Mouse (Mus musculus): ENCODE results near the gene Fam227a. TPM values are rescaled to one million over a fixed set of nuclear protein-coding genes. Genes with fewer than 3 reads are reported as not detected.

Gene Fam227a
- 0.74 and 0.90 TPM in 2 replicates for polyA plus RNA-seq (2015; fragmentation: Nextera tagmentation; extraction: Ambion mirVana)

GRCm38 (mm10) chr15:79658531-79659375 lies at the start of gene Fam227a, which contains the start of gene Cby1:
Fam227a (minus strand) TSS chr15:79658956.
Cby1 (plus strand) TSS chr15:79659199.
- peak within 1 kb of the TSS; percentile 91 for H3K4me2 ChIP-seq (replicated peaks)
- under 1% methylated on average over 55 of the region's 55 CpGs for WGBS
- peak; percentile 92 for ATAC-seq
- H3K4me1 ChIP-seq (replicated peaks) = peaks cover 3% of the 10 kb centered on the region; the same call in 1 of the 2 replicates
- H3K4me3 ChIP-seq (replicated peaks) = peak within 1 kb of the TSS; percentile 66
- peak within 1 kb of the TSS; percentile 72 for H3K9ac ChIP-seq
- H3K27me3 ChIP-seq (replicated peaks) = no peaks in the 10 kb centered on the region
- H3K27ac ChIP-seq = peak within 1 kb of the TSS; percentile 88
- H3K36me3 ChIP-seq = no peaks in the 10 kb centered on the region
- H3K9me3 ChIP-seq = no peaks in the 10 kb centered on the region

DNA sequence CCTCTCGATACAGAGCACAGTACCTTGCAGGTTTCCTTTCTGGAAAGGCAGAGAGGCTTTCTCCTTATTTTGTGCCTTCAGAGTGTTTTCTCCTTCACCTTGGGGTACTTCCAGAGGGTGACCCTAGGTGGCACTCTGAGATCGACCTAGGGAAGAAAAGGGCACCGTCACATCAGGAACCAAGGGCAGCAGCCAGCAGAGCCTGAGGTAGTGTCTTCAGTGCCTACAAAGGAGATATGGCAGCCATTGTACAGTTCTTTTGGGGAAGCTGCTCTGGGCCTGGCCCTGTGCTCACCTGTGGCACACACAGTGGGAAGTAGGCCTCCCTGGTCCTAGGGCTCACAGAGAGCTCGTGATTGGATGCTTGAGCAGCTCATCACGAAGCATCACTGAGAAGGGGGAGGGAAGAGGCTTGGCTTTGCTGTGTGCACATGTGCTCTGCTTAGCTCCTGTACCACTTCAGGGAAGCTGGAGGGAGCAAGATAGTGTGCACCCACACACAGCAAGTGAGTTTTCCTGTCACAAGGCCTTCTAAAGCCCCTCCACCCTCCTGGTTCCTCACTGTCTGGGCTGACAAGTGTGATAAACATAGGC lies 49.6 kb upstream of the Fam227a start:
- Histone ChIP-seq H3K27me3 (replicated peaks) (no peaks in the 10 kb centered on the region), H3K4me1 (replicated peaks) (no peaks in the 10 kb centered on the region), H3K9me3 (no peaks in the 10 kb centered on the region), H3K27ac (no peak overlapping the region), H3K9ac (no peak overlapping the region), H3K4me3 (replicated peaks) (no peak overlapping the region), H3K4me2 (replicated peaks) (no peak overlapping the region), H3K36me3 (peaks cover 47% of the 10 kb centered on the region)
- 88% methylated on average over 5 of the region's 5 CpGs for WGBS
- ATAC-seq = no peak

DNA sequence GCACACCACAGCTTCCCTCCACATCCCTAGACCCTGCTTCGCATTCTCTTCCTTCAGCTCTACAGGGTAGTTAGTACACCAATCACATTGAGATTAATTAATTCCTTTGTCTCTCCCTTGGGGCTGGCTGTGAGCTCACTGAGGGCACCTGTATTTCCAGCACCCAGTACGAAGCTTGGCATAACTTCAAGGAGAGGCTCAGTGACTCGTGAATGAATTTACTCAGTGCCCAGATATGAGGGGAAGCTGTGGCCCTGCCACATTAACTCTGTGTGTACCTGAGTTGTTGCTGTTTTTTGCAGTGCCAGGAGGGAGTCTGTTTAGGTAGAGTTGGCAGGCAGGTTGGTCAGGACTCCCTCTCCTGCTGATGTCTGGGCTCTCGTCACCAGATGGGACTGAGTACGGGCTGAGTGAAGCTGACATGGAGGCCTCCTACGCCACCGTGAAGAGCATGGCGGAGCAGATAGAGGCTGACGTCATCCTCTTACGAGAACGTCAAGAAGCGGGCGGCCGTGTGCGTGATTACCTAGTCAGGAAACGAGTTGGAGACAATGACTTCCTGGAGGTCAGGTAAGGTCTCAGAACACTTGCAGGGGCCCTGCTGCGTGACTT lies 48.0 kb upstream of the Fam227a start:
- Histone ChIP-seq H3K9ac (no peak overlapping the region), H3K4me1 (replicated peaks) (no peaks in the 10 kb centered on the region), H3K4me3 (replicated peaks) (no peak overlapping the region), H3K36me3 (peaks cover 33% of the 10 kb centered on the region), H3K27me3 (replicated peaks) (no peaks in the 10 kb centered on the region), H3K4me2 (replicated peaks) (no peak overlapping the region), H3K9me3 (no peaks in the 10 kb centered on the region), H3K27ac (no peak overlapping the region)
- ATAC-seq = no peak
- WGBS = 90% methylated on average over 17 of the region's 17 CpGs

DNA sequence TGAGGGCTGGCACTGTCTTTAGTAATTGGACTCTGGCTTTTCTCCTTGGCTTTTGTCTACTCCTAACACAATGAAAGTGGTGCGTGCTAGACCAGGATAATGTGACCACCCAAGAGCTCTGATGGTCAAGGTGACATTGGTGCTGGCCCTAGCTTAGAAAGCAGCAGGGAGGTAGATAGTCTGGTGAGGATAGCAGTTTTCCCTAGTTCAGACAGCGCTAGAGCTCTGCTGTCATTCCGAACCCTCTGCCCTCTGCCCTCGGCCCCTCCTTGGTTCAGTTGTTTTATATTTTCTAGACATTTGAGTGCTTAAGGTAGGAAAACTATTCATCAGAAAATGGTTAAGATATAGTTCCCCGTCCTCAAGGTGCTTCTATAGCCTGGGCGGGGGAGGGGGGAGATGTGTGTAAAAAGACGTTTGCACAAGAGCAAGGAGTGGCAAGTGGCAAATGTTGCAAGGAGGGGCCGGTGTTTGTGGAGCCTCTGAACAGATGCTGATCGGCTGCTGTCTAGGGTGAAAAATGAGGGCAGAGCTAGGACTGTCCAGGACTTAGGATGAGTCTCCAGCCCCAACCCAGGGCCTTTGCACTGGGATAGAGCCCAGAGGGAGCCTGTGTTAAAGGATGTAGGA lies 38.9 kb upstream of the Fam227a start:
- no peak overlapping the region for H3K9ac ChIP-seq
- H3K9me3 ChIP-seq = no peaks in the 10 kb centered on the region
- H3K4me2 ChIP-seq (replicated peaks) = no peak overlapping the region
- peaks cover 17% of the 10 kb centered on the region for H3K4me1 ChIP-seq (replicated peaks)
- WGBS = 70% methylated on average over 9 of the region's 9 CpGs
- 0 out of 2 replicates have a peak, but pooled peaks have one; percentile 41 for ATAC-seq
- H3K27me3 ChIP-seq (replicated peaks) = no peaks in the 10 kb centered on the region
- no peak overlapping the region for H3K27ac ChIP-seq
- H3K4me3 ChIP-seq (replicated peaks) = no peak overlapping the region
- H3K36me3 ChIP-seq = no peaks in the 10 kb centered on the region; the same call in 1 of the 2 replicates

- no peak overlapping the region for H3K9ac ChIP-seq
- ATAC-seq = no peak
- H3K4me2 ChIP-seq (replicated peaks) = no peak overlapping the region
- no peak overlapping the region for H3K27ac ChIP-seq
- H3K4me1 ChIP-seq (replicated peaks) = peaks cover 22% of the 10 kb centered on the region
- 78% methylated on average over 6 of the region's 6 CpGs for WGBS
- no peaks in the 10 kb centered on the region; the same call in 1 of the 2 replicates for H3K36me3 ChIP-seq
- H3K27me3 ChIP-seq (replicated peaks) = no peaks in the 10 kb centered on the region
- H3K4me3 ChIP-seq (replicated peaks) = no peak overlapping the region
- no peaks in the 10 kb centered on the region for H3K9me3 ChIP-seq
Observed at GRCm38 (mm10) chr15:79697011-79697410, 38.3 kb upstream of the Fam227a start.

DNA sequence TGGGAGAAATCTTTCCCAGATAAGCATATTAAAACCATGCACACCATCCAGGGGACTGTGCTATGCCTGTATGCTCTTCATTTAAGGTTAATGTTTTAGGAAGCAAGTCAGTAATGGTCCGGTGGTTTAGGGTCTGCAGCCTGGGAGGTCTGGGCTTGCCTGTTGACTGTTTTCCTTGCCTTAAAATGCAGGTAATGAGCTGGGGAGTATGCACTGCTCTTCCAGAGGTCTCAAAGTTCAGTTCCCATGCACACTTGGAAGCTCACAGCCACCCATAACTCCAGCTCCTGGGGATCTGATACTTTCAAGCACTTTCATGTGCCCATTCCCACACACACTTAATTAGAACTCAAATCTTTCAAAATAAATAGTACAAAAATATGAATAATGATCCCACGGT lies 37.8 kb upstream of the Fam227a start:
- H3K9me3 ChIP-seq = no peaks in the 10 kb centered on the region
- H3K9ac ChIP-seq = no peak overlapping the region
- H3K27me3 ChIP-seq (replicated peaks) = no peaks in the 10 kb centered on the region
- H3K36me3 ChIP-seq = no peaks in the 10 kb centered on the region; the same call in 1 of the 2 replicates
- peaks cover 27% of the 10 kb centered on the region for H3K4me1 ChIP-seq (replicated peaks)
- H3K4me3 ChIP-seq (replicated peaks) = no peak overlapping the region
- 0 out of 2 replicates have a peak overlapping the region, but pooled peaks have one; percentile 9 for H3K27ac ChIP-seq
- no peak for ATAC-seq
- no peak overlapping the region for H3K4me2 ChIP-seq (replicated peaks)
- WGBS = 95% methylated on average over 2 of the region's 2 CpGs

GRCm38 (mm10) chr15:79695516-79695915 lies 36.8 kb upstream of the Fam227a start:
- peaks cover 27% of the 10 kb centered on the region for H3K4me1 ChIP-seq (replicated peaks)
- no peaks in the 10 kb centered on the region; the same call in 1 of the 2 replicates for H3K36me3 ChIP-seq
- ATAC-seq = no peak
- no peak overlapping the region for H3K4me3 ChIP-seq (replicated peaks)
- H3K4me2 ChIP-seq (replicated peaks) = no peak overlapping the region
- no peaks in the 10 kb centered on the region for H3K27me3 ChIP-seq (replicated peaks)
- no peak overlapping the region for H3K9ac ChIP-seq
- 40% methylated on average over 3 of the region's 3 CpGs for WGBS
- no peak overlapping the region for H3K27ac ChIP-seq
- no peaks in the 10 kb centered on the region for H3K9me3 ChIP-seq

DNA sequence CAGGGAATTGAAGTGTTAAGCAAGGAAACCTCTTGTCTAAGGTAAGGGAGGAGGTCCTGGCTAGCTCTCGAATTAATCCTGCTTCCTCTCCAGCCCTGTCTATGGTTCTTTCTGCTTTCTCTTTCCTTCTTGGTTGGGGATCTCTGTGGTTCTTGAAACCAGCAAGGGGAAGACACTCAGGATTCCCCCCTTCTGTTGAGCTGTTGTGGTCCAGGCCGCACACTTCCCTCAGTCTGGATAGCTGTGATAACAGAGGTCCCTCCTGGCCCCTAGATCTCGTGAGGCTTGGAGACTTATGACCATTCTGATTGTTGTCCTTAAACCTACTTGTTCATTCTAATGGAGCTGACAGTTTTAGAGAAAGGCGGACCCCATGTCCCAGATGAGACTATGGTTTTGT lies 35.8 kb upstream of the Fam227a start:
- H3K36me3 ChIP-seq = no peaks in the 10 kb centered on the region; the same call in 1 of the 2 replicates
- no peak overlapping the region for H3K4me3 ChIP-seq (replicated peaks)
- no peaks in the 10 kb centered on the region for H3K9me3 ChIP-seq
- H3K9ac ChIP-seq = no peak overlapping the region
- H3K27me3 ChIP-seq (replicated peaks) = no peaks in the 10 kb centered on the region
- ATAC-seq = no peak
- peaks cover 27% of the 10 kb centered on the region for H3K4me1 ChIP-seq (replicated peaks)
- H3K27ac ChIP-seq = no peak overlapping the region
- H3K4me2 ChIP-seq (replicated peaks) = no peak overlapping the region
- 89% methylated on average over 4 of the region's 4 CpGs for WGBS

- 65% methylated on average over 11 of the region's 11 CpGs for WGBS
- Histone ChIP-seq H3K4me1 (replicated peaks) (peaks cover 27% of the 10 kb centered on the region), H3K36me3 (no peaks in the 10 kb centered on the region), H3K9me3 (no peaks in the 10 kb centered on the region), H3K27me3 (replicated peaks) (no peaks in the 10 kb centered on the region), H3K4me3 (replicated peaks) (no peak overlapping the region), H3K4me2 (replicated peaks) (no peak overlapping the region), H3K27ac (no peak overlapping the region), H3K9ac (no peak overlapping the region)
- no peak for ATAC-seq
Observed at GRCm38 (mm10) chr15:79693740-79694139, 35.0 kb upstream of the Fam227a start.

DNA sequence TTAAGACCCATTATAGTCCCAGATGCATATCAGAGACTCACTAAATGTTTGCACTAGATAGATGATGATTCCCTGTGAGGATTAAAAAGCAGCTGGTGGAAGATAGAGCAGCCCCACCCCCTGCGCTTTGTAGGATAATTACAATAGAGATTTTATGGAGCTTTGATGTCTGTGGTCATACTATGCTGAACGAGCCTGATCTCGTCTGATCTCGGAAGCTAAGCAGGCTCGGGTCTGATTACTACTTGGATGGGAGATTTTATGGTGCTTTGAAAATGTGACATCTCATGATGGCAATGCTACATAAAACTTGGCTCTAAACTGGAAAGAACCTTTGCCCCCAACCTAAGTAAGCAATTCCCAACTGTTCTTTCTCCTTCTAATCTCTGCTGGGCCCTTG lies 33.6 kb upstream of the Fam227a start:
- Histone ChIP-seq H3K4me1 (replicated peaks) (peaks cover 28% of the 10 kb centered on the region), H3K4me3 (replicated peaks) (no peak overlapping the region), H3K27ac (no peak overlapping the region), H3K27me3 (replicated peaks) (no peaks in the 10 kb centered on the region), H3K9me3 (no peaks in the 10 kb centered on the region), H3K9ac (no peak overlapping the region), H3K4me2 (replicated peaks) (peak overlapping the region; percentile 94; the same call in 1 of the 2 replicates), H3K36me3 (no peaks in the 10 kb centered on the region)
- WGBS = 67% methylated on average over 5 of the region's 5 CpGs
- ATAC-seq = no peak

DNA sequence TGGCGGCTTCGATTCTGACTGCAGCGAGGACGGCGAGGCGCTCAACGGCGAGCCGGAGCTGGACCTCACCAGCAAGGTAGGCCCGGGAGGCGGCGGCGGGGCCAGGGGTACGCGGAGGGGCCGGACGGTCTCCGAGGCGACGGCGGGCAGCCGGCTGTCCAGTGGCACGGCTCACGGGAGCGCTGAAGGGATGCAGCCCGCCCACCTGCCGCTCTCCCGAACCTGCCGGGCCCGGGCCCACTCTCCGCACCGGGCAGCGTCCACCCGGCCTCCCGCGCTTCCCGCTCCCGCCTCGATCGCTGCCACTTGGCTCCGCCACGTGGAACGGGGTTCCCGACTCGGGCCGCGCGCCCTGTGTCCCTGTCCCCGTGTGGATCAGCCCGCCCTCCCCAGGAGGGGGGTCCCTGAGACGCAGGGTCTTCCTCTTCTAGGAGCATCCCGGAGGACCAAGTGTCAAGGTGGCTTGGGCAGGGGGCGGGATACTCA lies 32.3 kb upstream of the Fam227a start:
- Histone ChIP-seq H3K4me3 (replicated peaks) (peak overlapping the region; percentile 92), H3K4me2 (replicated peaks) (peak overlapping the region; percentile 94), H3K9me3 (no peaks in the 10 kb centered on the region), H3K36me3 (no peaks in the 10 kb centered on the region), H3K27me3 (replicated peaks) (no peaks in the 10 kb centered on the region), H3K9ac (peak overlapping the region; percentile 92), H3K27ac (peak overlapping the region; percentile 82), H3K4me1 (replicated peaks) (peaks cover 22% of the 10 kb centered on the region)
- peak; percentile 16 for ATAC-seq
- WGBS = under 1% methylated on average over 49 of the region's 53 CpGs
